Mouse (Mus musculus): ENCODE data around the gene Pik3c2b. TPM values are rescaled to one million over a fixed set of nuclear protein-coding genes. Genes with fewer than 3 reads are reported as not detected.
A peak's percentile ranks its signal among the peaks of the same experiment; 100 is the strongest.

Pik3c2b gene
- polyA plus RNA-seq, 1 experiment, result 1.8 TPM

DNA sequence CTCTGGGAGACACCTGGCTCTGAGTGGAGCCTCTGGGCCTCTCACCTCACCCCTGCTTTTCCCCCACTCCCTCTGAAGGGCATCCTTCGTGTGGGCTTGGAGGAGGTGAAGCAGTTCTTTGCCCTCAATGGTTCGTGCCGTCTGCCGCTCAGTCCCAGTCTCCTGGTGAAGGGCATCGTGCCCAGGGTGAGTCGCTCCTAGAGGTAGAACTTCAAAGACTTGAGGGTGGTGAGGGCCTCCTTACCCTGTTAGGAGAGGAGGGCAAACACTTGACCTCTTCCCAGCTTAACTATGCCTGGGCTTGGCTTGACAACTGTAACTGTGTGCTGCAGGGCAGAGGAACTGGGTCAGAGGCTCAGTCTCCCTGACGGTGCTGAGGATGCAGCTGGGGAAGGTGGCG, 46.0 kb downstream of the Pik3c2b start:
- Histone ChIP-seq H3K4me2 (ENCODE audit: low read depth) (no peak overlapping the region), H3ac (ENCODE audit: control insufficient read depth, insufficient read length) (no peak overlapping the region), H3K36me3 (ENCODE audit: control insufficient read depth, insufficient read depth) (no peaks in the 10 kb centered on the region), H3K27me3 (ENCODE audit: control insufficient read depth, insufficient read depth, insufficient read length) (peaks cover 19% of the 10 kb centered on the region), H3K79me2 (ENCODE audit: control insufficient read depth, insufficient read depth) (no peaks in the 10 kb centered on the region), H3K4me3 (no peak overlapping the region)
- TF ChIP-seq REST (IDR thresholded peaks at IDR 0.05; ENCODE audit: insufficient read depth, insufficient read length) (no peak), MAX (IDR thresholded peaks at IDR 0.05; ENCODE audit: low read depth) (no peak), TCF3 (IDR thresholded peaks at IDR 0.05; ENCODE audit: insufficient read length, low read depth) (no peak), TCF12 (IDR thresholded peaks at IDR 0.05; ENCODE audit: insufficient read depth, poor library complexity, severe bottlenecking) (no peak), CEBPB (IDR thresholded peaks at IDR 0.05; ENCODE audit: insufficient read depth, poor library complexity, severe bottlenecking) (no peak)

GRCm38 (mm10) chr1:133093719-133094118, 48.3 kb downstream of the Pik3c2b start:
- Histone ChIP-seq H3ac (ENCODE audit: control insufficient read depth, insufficient read length) (no peak overlapping the region), H3K79me2 (ENCODE audit: control insufficient read depth, insufficient read depth) (no peaks in the 10 kb centered on the region), H3K36me3 (ENCODE audit: control insufficient read depth, insufficient read depth) (no peaks in the 10 kb centered on the region), H3K4me2 (ENCODE audit: low read depth) (no peak overlapping the region), H3K27me3 (ENCODE audit: control insufficient read depth, insufficient read depth, insufficient read length) (peaks cover 24% of the 10 kb centered on the region), H3K4me3 (no peak overlapping the region)
- TF ChIP-seq TCF3 (IDR thresholded peaks at IDR 0.05; ENCODE audit: insufficient read length, low read depth) (no peak), POLR2A (IDR thresholded peaks at IDR 0.05; ENCODE audit: insufficient read length, low read depth) (no peak), CEBPB (IDR thresholded peaks at IDR 0.05; ENCODE audit: insufficient read depth, poor library complexity, severe bottlenecking) (no peak), MAX (IDR thresholded peaks at IDR 0.05; ENCODE audit: low read depth) (no peak)

DNA sequence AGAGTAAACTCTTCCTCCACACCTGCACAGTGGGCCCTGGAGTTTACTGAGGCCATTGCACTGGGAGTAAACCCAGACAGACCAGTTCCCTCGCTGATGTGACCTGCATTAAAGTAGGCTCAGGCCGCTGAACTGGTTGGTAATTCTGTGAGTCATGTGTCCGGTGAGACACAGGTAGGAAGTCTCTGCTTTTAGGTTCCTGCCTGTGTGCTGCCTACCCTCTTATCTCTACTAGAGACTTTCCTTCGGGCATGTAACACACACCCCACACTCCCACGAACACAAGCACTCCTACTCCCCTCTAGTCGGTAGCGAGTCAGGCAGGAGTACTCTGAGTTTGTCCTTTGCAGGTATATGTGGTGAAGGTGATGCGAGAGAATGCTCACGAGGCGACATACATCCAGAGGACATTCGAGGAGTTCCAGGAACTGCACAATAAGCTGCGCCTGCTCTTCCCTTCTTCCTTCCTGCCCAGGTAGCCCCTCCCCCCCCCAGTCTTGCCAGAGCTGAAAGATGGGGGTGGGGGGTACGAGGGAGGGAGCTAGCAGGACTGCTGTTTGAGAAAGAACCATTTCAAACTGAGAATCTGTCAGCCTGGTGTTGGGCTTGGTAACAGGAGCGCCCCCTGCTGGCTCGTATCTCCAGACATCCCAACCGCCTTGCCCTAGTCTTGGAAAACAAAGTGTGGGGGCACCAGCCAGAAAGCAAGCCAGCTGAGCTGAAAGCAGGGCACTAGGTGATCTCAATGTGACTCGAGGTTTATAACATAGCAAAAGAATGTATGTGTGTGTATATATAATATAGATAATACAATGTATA, 55.7 kb downstream of the Pik3c2b start:
- Histone ChIP-seq H3K79me2 (ENCODE audit: control insufficient read depth, insufficient read depth) (no peaks in the 10 kb centered on the region), H3ac (ENCODE audit: control insufficient read depth, insufficient read length) (no peak overlapping the region), H3K27me3 (ENCODE audit: control insufficient read depth, insufficient read depth, insufficient read length) (peaks cover 23% of the 10 kb centered on the region), H3K36me3 (ENCODE audit: control insufficient read depth, insufficient read depth) (peaks cover 4% of the 10 kb centered on the region), H3K4me3 (no peak overlapping the region), H3K4me2 (ENCODE audit: low read depth) (no peak overlapping the region)
- no peak for TF ChIP-seq E2F4 (IDR thresholded peaks at IDR 0.05; ENCODE audit: insufficient read depth)
- TF ChIP-seq USF1 (IDR thresholded peaks at IDR 0.05; ENCODE audit: low read depth), result no peak
- no peak for TF ChIP-seq TCF3 (IDR thresholded peaks at IDR 0.05; ENCODE audit: insufficient read length, low read depth)
- TF ChIP-seq POLR2AphosphoS2 (IDR thresholded peaks at IDR 0.05; ENCODE audit: insufficient read length, low read depth), result no peak
- TF ChIP-seq REST (IDR thresholded peaks at IDR 0.05; ENCODE audit: insufficient read depth, insufficient read length), result no peak
- TF ChIP-seq MAX (IDR thresholded peaks at IDR 0.05; ENCODE audit: low read depth), result no peak
- no peak for TF ChIP-seq CEBPB (IDR thresholded peaks at IDR 0.05; ENCODE audit: insufficient read depth, poor library complexity, severe bottlenecking)
- TF ChIP-seq TCF12 (IDR thresholded peaks at IDR 0.05; ENCODE audit: insufficient read depth, poor library complexity, severe bottlenecking), result no peak
- TF ChIP-seq SRF (IDR thresholded peaks at IDR 0.05; ENCODE audit: control insufficient read depth, insufficient read length, low read depth), result no peak
- no peak for TF ChIP-seq MYOG (IDR thresholded peaks at IDR 0.05; ENCODE audit: control insufficient read depth in 1 of 3, insufficient read depth in 1 of 3, insufficient read length in 2 of 3, low read depth in 2 of 3)

DNA sequence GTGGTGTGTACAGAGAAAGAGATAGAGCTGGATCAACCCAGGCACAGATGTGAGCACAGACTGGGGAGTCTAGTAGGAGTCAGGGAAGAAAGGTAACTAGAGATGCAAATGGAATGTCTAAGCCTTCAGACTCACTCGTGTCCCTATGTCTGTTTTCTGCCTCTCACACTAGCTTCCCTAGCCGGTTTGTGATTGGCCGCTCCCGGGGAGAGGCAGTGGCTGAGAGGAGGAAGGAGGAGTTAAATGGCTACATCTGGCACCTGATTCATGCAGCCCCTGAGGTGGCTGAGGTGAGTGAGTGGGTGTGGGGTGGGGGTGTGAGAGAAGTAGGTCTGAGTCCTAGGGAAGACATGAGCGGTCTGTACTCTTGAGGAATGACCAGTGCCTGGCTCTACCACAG, 56.6 kb downstream of the Pik3c2b start:
- no peak overlapping the region for H3K4me3 ChIP-seq
- H3K36me3 ChIP-seq (ENCODE audit: control insufficient read depth, insufficient read depth), result peaks cover 4% of the 10 kb centered on the region
- H3K4me2 ChIP-seq (ENCODE audit: low read depth), result no peak overlapping the region
- peaks cover 24% of the 10 kb centered on the region for H3K27me3 ChIP-seq (ENCODE audit: control insufficient read depth, insufficient read depth, insufficient read length)
- TF ChIP-seq USF1 (IDR thresholded peaks at IDR 0.05; ENCODE audit: low read depth) (no peak), MAX (IDR thresholded peaks at IDR 0.05; ENCODE audit: low read depth) (no peak), E2F4 (IDR thresholded peaks at IDR 0.05; ENCODE audit: insufficient read depth) (no peak), SRF (IDR thresholded peaks at IDR 0.05; ENCODE audit: control insufficient read depth, insufficient read length, low read depth) (no peak), TCF3 (IDR thresholded peaks at IDR 0.05; ENCODE audit: insufficient read length, low read depth) (no peak), MYOD1 (IDR thresholded peaks at IDR 0.05; ENCODE audit: control insufficient read depth in 1 of 3, insufficient read length in 2 of 3, low read depth in 2 of 3) (no peak), CEBPB (IDR thresholded peaks at IDR 0.05; ENCODE audit: insufficient read depth, poor library complexity, severe bottlenecking) (no peak), POLR2A (IDR thresholded peaks at IDR 0.05; ENCODE audit: insufficient read length, low read depth) (no peak), TCF12 (IDR thresholded peaks at IDR 0.05; ENCODE audit: insufficient read depth, poor library complexity, severe bottlenecking) (no peak), POLR2AphosphoS2 (IDR thresholded peaks at IDR 0.05; ENCODE audit: insufficient read length, low read depth) (no peak), REST (IDR thresholded peaks at IDR 0.05; ENCODE audit: insufficient read depth, insufficient read length) (no peak), MYOG (IDR thresholded peaks at IDR 0.05; ENCODE audit: control insufficient read depth in 1 of 3, insufficient read depth in 1 of 3, insufficient read length in 2 of 3, low read depth in 2 of 3) (no peak)
- H3K79me2 ChIP-seq (ENCODE audit: control insufficient read depth, insufficient read depth), result no peaks in the 10 kb centered on the region
- no peak overlapping the region for H3ac ChIP-seq (ENCODE audit: control insufficient read depth, insufficient read length)

DNA sequence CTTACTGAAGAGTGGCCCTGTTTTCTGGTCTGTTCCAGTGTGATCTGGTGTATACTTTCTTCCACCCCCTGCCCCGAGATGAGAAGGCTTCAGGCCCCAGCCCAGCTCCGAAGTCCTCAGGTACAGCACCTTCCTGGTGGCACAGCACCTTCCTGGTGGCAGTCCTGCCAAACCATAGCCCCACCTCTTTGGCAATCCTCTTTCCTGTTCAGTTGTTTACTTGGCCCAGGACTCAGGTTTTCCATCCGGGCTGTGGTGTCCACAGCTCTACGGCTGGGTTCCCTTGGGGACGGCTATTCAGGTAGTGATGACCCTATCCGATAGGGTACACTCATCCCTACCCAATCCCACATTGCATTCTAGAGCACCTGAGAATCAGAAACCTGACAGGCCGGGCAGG, 57.8 kb downstream of the Pik3c2b start:
- peak overlapping the region; percentile 15 for H3K4me2 ChIP-seq (ENCODE audit: low read depth)
- peaks cover 19% of the 10 kb centered on the region for H3K27me3 ChIP-seq (ENCODE audit: control insufficient read depth, insufficient read depth, insufficient read length)
- H3K4me3 ChIP-seq, result no peak overlapping the region
- no peak for TF ChIP-seq E2F4 (IDR thresholded peaks at IDR 0.05; ENCODE audit: insufficient read depth)
- no peak for TF ChIP-seq TCF3 (IDR thresholded peaks at IDR 0.05; ENCODE audit: insufficient read length, low read depth)
- no peak for TF ChIP-seq SRF (IDR thresholded peaks at IDR 0.05; ENCODE audit: control insufficient read depth, insufficient read length, low read depth)
- no peak for TF ChIP-seq USF1 (IDR thresholded peaks at IDR 0.05; ENCODE audit: low read depth)
- TF ChIP-seq POLR2A (IDR thresholded peaks at IDR 0.05; ENCODE audit: insufficient read length, low read depth), result no peak
- no peak for TF ChIP-seq REST (IDR thresholded peaks at IDR 0.05; ENCODE audit: insufficient read depth, insufficient read length)
- TF ChIP-seq MYOD1 (IDR thresholded peaks at IDR 0.05; ENCODE audit: control insufficient read depth in 1 of 3, insufficient read length in 2 of 3, low read depth in 2 of 3), result no peak
- no peak for TF ChIP-seq POLR2AphosphoS2 (IDR thresholded peaks at IDR 0.05; ENCODE audit: insufficient read length, low read depth)
- no peak for TF ChIP-seq CEBPB (IDR thresholded peaks at IDR 0.05; ENCODE audit: insufficient read depth, poor library complexity, severe bottlenecking)
- TF ChIP-seq MAX (IDR thresholded peaks at IDR 0.05; ENCODE audit: low read depth), result no peak
- no peak for TF ChIP-seq TCF12 (IDR thresholded peaks at IDR 0.05; ENCODE audit: insufficient read depth, poor library complexity, severe bottlenecking)
- TF ChIP-seq MYOG (IDR thresholded peaks at IDR 0.05; ENCODE audit: control insufficient read depth in 1 of 3, insufficient read depth in 1 of 3, insufficient read length in 2 of 3, low read depth in 2 of 3), result no peak
- no peaks in the 10 kb centered on the region for H3K79me2 ChIP-seq (ENCODE audit: control insufficient read depth, insufficient read depth)
- no peak overlapping the region for H3ac ChIP-seq (ENCODE audit: control insufficient read depth, insufficient read length)
- H3K36me3 ChIP-seq (ENCODE audit: control insufficient read depth, insufficient read depth), result peaks cover 4% of the 10 kb centered on the region

All from myocyte (in vitro differentiated cells).